Mouse (Mus musculus) gastrocnemius, adult 2 months (tissue): Measurements from ENCODE around the gene Mcpt9. TPM values are rescaled to one million over a fixed set of nuclear protein-coding genes. Genes with fewer than 3 reads are reported as not detected.
"Not testable (repeated sequence)": the region's sequence is repeated elsewhere in the genome, so short reads cannot be mapped to it uniquely, and the experiment has no call there.

ENCODE experiments used
- DNase-seq: peaks from one replicate; pipeline ENCODE4 v3.0.0; 2022
- H3K27ac ChIP-seq: fragments of 200-600 bp; 2 replicates; pipeline ENCODE4 v1.8.1; 2022; ENCODE audit warnings: mild to moderate bottlenecking
- H3K4me3 ChIP-seq: fragments of 200-600 bp; 2 replicates; pipeline ENCODE4 v1.8.1; 2022; ENCODE audit warnings: mild to moderate bottlenecking, moderate library complexity
- CTCF ChIP-seq: fragments of 200-600 bp; IDR thresholded peaks from 2 replicates; pipeline ENCODE4 v1.8.1; 2022; ENCODE audit warnings: antibody characterized with exemption, mild to moderate bottlenecking, moderate library complexity
- intact Hi-C: fragments of 180-260 bp; cut with DNase I; formaldehyde crosslinking; loops from one replicate; pipeline ENCODE4 v1.15.1; 2025
- long read RNA-seq, 2 experiments: library from polyadenylated mRNA; stranded (forward); transcript quantifications; one replicate each; pipeline ENCODE4 v2.0.0; 2021
- total RNA-seq, 2 experiments: library from RNA; stranded (reverse); gene quantifications; 2 replicates each; pipeline ENCODE4 v1.2.3; 2021

Mcpt9 gene
- total RNA-seq = not detected
- long read RNA-seq, experiment 1 = 0 reads
- long read RNA-seq, experiment 2 = 0 reads

DNA sequence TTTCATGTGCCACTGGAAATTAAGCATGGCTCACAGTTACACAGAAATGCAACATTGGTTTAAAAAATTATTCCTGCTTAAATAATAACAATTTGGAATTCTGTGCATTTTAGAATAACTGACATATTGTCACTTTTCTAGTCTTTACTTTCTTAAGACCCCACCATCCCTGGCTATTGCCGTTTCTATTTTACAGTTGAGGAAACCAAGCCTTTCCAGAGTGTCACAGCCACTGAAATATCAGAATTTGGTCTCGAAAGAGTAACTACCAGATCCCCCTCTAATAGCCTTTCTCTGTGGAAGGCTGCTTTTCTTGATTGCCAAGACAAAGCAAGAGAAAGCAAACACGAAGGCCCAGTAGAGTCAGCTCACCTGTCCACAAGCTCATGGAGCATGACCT is at the start of gene Mcpt9:
Gene Mcpt9, minus strand, starts transcription at position 101 of the 400 bp plus-strand sequence.
- H3K27ac ChIP-seq, H3K4me3 ChIP-seq, intact Hi-C loops, DNase-seq: not testable (repeated sequence)

DNA sequence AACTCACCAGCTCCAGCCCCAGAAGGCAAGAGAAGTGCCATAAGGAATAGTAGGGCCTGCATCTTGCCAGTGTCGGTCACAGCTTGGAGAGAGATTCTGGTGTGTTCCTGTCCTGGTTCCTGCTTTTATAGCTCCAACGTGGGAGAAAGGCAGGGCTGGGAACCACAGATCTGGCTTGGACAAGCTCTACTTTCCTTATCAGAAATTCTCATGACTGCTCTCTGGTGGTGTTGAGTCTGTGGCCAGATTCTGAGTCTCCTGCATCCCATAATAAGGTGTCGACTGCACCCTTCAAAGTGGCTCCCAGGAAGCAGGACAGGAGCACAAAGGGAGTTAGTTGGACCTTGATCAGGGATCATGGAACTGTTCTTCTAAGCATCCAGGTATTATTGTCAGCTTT is 31.9 kb upstream of the Mcpt9 start, which contains the start of gene Mcpt4:
Gene Mcpt4, minus strand, starts transcription at position 101 of the 400 bp plus-strand sequence.
- intact Hi-C loops = not testable (repeated sequence)

DNA sequence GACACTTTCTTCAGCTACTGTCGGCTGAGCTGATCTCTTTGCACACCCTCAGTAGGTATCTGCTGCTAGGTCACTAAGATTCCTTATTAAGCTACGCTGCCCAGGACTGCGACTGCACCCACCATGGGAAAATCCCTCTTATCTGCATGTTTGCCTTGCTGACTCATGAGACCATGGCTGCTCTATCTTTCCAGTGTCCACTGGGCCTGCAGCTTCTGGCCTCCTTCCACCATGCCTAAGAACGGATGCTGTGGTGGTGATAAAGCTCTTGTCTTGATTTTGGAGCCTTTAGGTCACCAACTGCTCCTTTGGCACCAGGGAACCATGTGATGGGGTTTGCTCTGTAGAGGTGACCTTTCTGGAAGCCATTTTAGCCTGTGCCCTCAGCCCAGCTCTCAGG is 27.4 kb upstream of the Mcpt9 start:
- no peak for DNase-seq
- H3K27ac ChIP-seq = no peak overlapping the region
- no peak overlapping the region for H3K4me3 ChIP-seq
- intact Hi-C loops = no loop called here
- no peak for TF ChIP-seq CTCF

More for the DNA sequence above, 31.9 kb upstream of the Mcpt9 start, which contains the start of gene Mcpt4:
- H3K4me3 ChIP-seq, DNase-seq, H3K27ac ChIP-seq: not testable (repeated sequence)

DNA sequence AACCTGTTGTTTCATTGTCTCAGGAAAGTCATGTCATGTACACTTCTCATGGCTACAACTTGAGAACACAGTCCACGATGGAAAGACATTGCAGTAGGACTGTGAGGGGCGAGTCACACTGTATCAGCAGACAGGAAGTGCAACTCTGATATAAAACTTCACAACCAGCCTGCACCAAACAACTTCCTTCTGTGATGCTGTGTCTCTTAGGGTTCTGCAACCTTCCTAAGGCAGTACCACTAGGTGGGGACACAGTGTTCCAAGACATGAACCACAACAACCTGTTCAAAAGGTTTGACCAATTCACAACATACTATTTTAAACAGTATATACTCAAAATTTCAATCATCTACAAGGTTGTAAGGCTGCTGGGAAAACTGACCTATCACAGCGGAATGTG is 25.1 kb upstream of the Mcpt9 start:
- no peak overlapping the region for H3K4me3 ChIP-seq
- intact Hi-C loops = no loop called here
- no peak overlapping the region for H3K27ac ChIP-seq
- TF ChIP-seq CTCF = no peak
- DNase-seq = no peak

DNA sequence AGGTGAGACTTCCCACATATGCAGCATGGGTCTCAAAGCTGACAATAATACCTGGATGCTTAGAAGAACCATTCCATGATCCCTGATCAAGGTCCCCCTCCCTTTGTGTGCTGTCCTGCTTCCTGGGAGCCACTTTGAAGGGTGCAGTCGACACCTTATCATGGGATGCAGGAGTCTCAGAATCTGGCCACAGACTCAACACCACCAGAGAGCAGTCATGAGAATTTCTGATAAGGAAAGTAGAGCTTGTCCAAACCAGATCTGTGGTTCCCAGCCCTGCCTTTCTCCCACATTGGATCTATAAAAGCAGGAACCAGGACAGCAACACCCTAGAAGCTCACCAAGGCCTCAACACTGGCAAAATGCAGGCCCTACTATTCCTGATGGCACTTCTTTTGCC is 11.5 kb upstream of the Mcpt9 start, which contains the start of gene Mcpt2:
Gene Mcpt2, plus strand, starts transcription at position 250 of the 400 bp plus-strand sequence.
- intact Hi-C loops, H3K4me3 ChIP-seq, H3K27ac ChIP-seq: not testable (repeated sequence)

DNA sequence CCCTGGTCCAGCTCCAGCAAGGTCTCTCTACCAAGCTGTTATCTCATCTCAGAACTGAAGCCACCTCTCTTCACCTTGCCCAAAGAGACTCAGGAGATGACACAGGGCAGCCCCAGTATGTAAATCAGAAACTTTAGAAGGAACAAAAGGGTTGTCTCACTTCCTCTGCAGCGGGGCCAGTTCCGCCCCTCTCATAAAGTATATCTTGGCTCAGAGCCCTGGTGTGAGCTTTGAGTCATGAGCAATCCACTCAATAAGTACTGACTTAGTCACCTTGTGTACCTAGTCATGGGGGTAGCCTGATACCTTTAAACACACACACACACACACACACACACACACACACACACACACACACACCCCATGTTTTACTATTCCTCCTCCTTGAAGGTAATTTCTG is 4.1 kb upstream of the Mcpt9 start:
- no peak overlapping the region for H3K27ac ChIP-seq
- DNase-seq = no peak
- H3K4me3 ChIP-seq = no peak overlapping the region
- TF ChIP-seq CTCF = no peak
- intact Hi-C loops = no loop called here

More for the DNA sequence above, 11.5 kb upstream of the Mcpt9 start, which contains the start of gene Mcpt2:
- not testable (repeated sequence) for DNase-seq

DNA sequence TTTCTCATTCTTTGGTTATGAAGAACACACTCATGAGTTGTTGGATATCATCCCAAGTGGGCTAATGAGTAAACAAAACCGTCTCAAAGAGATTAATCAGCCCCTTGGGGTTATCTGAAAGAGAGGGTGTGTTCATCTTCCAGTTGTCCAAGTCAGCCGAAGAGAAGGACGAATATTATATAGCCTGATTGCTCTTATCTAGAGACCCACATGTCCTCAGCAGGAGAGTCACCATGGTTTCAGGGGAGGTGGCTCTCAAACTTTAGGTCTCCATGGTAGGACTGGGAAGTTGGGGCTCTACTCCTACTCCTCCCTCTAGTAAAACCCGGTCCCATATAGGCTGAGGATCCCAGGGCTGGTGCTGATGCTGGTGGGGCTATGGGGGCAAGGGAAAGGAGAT is 9.0 kb downstream of the Mcpt9 start:
- H3K4me3 ChIP-seq, intact Hi-C loops, DNase-seq, H3K27ac ChIP-seq: not testable (repeated sequence)

DNA sequence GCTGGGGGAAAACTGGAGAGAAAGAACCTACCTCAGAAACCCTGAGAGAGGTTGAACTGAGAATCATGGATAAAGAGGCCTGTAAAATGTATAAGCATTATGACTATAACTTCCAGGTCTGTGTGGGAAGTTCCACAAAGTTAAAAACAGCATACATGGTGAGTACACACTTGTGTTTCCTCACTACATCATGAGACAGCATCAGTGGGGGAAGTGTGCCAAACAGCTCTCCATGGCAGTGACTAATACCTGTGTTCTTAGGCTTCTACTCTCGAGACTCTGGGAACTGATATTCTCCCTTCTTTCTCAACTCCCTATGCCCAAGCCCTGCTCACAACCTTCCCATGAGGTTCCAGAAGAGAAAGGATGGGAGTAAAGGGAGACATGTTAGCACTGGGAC is 10.8 kb downstream of the Mcpt9 start:
- no peak for TF ChIP-seq CTCF
- H3K27ac ChIP-seq = no peak overlapping the region
- intact Hi-C loops = no loop called here
- no peak for DNase-seq
- H3K4me3 ChIP-seq = no peak overlapping the region

DNA sequence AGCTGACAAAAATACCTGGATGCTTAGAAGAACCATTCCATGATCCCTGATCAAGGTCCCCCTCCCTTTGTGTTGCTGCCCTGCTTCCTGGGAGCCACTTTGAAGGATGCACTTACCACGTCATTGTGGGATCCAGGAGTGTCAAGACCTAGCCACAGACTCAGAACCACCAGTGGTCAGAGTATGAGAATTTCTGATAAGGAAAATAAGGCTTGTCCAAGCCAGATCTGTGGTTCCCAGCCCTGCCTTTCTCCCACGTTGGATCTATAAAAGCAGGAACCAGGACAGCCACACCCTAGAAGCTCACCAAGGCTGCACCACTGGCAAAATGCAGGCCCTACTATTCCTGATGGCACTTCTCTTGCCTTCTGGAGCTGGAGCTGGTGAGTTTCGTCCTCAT is 12.6 kb downstream of the Mcpt9 start, which contains the start of gene Mcpt1:
Gene Mcpt1, plus strand, starts transcription at position 301 of the 400 bp plus-strand sequence.
- intact Hi-C loops = not testable (repeated sequence)

DNA sequence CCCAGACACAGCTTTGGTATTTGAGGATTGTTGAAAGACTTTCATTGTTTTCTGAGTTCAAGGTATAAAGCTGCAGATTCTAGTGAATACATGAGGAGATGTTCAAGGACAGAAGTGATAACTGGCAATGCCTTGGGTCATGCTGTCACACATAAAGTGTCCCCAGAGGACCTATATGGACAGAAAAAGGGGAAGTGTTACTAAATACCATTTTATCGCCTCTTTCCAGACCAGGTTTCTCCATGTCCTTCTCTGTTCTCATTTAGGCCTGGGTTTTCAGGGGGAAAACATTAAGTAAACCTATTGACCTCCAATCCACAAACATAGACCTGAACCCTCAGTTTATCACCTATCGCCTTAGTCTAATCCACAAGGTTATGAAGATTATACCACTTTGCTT is 16.4 kb downstream of the Mcpt9 start:
- TF ChIP-seq CTCF = no peak
- DNase-seq = no peak
- no peak overlapping the region for H3K27ac ChIP-seq
- intact Hi-C loops = no loop called here
- no peak overlapping the region for H3K4me3 ChIP-seq

More for the DNA sequence above, 12.6 kb downstream of the Mcpt9 start, which contains the start of gene Mcpt1:
- not testable (repeated sequence) for H3K27ac ChIP-seq, H3K4me3 ChIP-seq, DNase-seq

DNA sequence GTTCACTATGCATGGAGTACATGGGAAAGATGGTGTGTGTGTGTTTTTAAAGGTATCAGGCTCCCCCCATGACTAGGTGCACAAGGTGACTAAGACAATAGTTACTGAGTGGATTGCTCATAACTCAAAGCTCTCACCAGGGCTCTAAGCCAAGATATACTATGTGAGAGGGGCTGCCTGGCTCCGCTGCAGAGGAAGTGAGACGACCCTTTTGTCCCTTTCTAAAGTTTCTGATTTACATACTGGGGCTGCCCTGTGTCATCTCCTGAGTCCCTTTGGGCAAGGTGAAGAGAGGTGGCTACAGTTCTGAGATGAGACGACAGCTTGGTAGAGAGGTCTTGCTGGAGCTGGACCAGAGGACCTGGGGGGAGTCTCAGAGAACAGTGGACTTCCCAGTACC is 17.1 kb downstream of the Mcpt9 start:
- DNase-seq = no peak
- no peak overlapping the region for H3K4me3 ChIP-seq
- intact Hi-C loops = no loop called here
- no peak for TF ChIP-seq CTCF
- H3K27ac ChIP-seq = no peak overlapping the region

DNA sequence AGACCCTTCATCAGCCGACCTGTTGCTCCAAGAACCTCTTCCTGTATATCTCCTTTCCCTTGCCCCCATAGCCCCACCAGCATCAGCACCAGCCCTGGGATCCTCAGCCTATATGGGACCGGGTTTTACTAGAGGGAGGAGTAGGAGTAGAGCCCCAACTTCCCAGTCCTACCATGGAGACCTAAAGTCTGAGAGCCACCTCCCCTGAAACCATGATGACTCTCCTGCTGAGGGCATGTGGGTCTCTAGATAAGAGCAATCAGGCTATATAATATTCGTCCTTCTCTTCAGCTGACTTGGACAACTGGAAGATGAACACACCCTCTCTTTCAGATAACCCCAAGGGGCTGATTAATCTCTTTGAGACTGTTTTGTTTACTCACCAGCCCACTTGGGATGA is 42.8 kb downstream of the Mcpt9 start:
- intact Hi-C loops, H3K4me3 ChIP-seq, H3K27ac ChIP-seq, DNase-seq: not testable (repeated sequence)

Other genes with a start within 250 kb of the Mcpt9 start
- gene Adcy4, start 246.4 kb downstream of the Mcpt9 start, total RNA-seq = 10 to 100 TPM in 1 of 2 experiments, 1 to 10 TPM in 1; 6.8 to 10.1 TPM
- 1 to 10 TPM in 1 of 2 experiments, under 1 TPM in 1; 0.64 to 1.1 TPM for gene Ripk3, start 241.6 kb downstream of the Mcpt9 start, total RNA-seq
- gene Nfatc4, start 207.4 kb downstream of the Mcpt9 start, total RNA-seq = 1 to 10 TPM; 3.4 to 3.8 TPM
- 1 to 10 TPM; 1.6 to 2.0 TPM for gene Nynrin, start 176.5 kb downstream of the Mcpt9 start, total RNA-seq
- not detected for gene Cbln3, start 146.1 kb downstream of the Mcpt9 start, total RNA-seq
- gene Khnyn, start 145.5 kb downstream of the Mcpt9 start, total RNA-seq = 1 to 10 TPM; 6.4 to 8.1 TPM
- 100 to 1,000 TPM; 113 to 127 TPM for gene Sdr39u1, start 130.2 kb downstream of the Mcpt9 start, total RNA-seq
- gene Cma1, start 85.8 kb downstream of the Mcpt9 start, total RNA-seq = 1 to 10 TPM in 1 of 2 experiments, under 1 TPM in 1; 0.99 to 3.2 TPM
- under 1 TPM in 1 of 2 experiments, not detected in 1; 0.28 TPM for gene Cma2, start 79.5 kb downstream of the Mcpt9 start, total RNA-seq
- not detected for gene Mcpt1, start 12.5 kb downstream of the Mcpt9 start, total RNA-seq
- gene Mcpt2, start 11.5 kb upstream of the Mcpt9 start, total RNA-seq = not detected
- 1 to 10 TPM; 2.1 to 4.0 TPM for gene Mcpt4, start 31.8 kb upstream of the Mcpt9 start, total RNA-seq
- gene Mcpt8, start 54.8 kb upstream of the Mcpt9 start, total RNA-seq = not detected
- not detected for gene Ctsg, start 72.1 kb upstream of the Mcpt9 start, total RNA-seq
- gene Gzme, start 90.1 kb upstream of the Mcpt9 start, total RNA-seq = not detected
- gene Gzmd, start 102.1 kb upstream of the Mcpt9 start, total RNA-seq = not detected
- gene Gzmg, start 129.1 kb upstream of the Mcpt9 start, total RNA-seq = not detected
- not detected for gene Gzmn, start 144.1 kb upstream of the Mcpt9 start, total RNA-seq
- gene Gzmf, start 180.9 kb upstream of the Mcpt9 start, total RNA-seq = not detected
- not detected for gene Gzmc, start 204.2 kb upstream of the Mcpt9 start, total RNA-seq
- gene Gzmb, start 231.8 kb upstream of the Mcpt9 start, total RNA-seq = not detected